Mouse (Mus musculus) cerebellum, adult 11-12 months (tissue): Measurements from ENCODE around the gene Mob3b.

Experiments
- DNase-seq: peaks from one replicate; pipeline ENCODE4 v3.0.0; 2022

Mob3b gene

DNA sequence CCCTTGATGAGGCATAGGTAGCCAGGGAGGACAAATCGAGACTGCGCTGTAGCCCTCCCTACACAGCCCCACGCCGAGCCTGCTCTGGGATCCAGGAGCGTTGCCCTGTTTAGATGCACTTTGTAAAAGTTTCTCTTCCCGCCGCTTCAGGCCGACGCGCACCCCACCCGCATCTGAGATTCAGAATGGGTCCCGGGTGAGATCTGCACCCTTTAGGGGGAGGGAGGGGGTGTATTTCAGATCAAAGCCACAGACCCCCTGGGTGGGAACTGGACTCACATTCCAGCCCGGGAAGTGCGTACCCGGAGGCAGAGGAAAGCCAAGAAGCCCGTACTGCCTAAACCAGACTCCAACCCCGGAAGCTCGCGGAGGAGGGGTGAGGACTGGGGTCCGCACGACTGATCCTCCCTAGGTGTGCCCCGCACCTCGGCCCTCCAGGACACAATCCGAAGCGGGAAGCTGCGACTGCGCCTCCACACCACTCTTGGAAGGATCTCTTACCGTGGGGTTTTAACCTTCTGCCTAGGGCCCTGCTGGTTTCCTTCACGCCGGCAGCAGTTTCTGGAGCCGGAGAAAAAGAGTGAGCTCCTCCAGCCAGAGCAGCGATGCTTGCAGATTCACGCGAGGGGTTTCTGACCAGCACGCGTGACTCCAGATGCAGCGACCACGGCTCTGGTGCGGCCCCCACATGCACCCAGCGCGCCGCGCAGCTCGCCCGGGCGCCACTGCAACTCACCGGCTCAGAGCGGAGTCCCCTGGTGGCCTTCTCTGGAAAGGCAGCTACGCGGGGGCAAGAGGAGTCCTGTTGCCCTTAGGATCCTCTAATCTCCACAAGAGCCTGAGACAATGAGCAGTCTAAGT is at the start of gene Mob3b:
TSS of gene Mob3b (minus strand) at position 734 of the 861 bp plus-strand sequence.
- peak; percentile 32 for DNase-seq

DNA sequence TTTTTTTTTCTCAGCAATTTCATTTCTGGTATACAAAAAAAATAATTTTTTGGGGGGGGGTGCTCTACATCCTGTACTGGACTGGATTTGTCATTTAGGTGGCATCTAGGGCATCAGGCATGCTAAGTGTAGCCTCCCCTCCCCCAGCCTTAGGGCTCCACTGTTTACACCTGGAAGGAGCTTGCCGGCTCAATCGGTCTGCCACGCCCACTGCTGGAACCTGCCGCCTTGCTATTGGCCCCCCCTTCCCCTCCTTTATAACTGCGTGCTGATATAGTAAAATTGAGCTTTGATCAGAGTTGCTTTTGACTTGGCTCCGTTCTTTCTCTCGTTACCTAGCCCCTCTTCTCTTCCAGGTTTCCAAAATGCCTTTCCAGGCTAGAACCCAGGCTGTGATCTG is 47.4 kb upstream of the Mob3b start:
- DNase-seq: no peak

DNA sequence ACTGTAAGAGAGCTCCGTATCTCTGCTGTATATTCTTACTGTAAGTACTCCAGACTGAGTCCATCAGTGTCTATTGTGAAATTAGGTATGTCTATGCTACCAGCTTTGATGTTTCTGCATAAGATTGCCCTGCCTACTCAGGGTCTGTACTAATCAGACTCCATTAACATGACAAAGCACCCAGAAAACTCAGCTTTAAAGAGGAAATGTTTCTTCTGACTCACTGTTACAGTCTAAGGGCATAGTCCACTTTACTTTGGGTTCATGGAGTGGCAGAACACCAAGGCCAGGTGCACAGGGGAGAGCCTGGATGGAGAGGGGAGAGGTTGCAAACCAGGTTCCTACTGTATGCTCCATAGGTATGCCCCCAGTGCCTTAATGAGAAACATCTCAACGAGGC is 46.4 kb upstream of the Mob3b start:
- DNase-seq: no peak

DNA sequence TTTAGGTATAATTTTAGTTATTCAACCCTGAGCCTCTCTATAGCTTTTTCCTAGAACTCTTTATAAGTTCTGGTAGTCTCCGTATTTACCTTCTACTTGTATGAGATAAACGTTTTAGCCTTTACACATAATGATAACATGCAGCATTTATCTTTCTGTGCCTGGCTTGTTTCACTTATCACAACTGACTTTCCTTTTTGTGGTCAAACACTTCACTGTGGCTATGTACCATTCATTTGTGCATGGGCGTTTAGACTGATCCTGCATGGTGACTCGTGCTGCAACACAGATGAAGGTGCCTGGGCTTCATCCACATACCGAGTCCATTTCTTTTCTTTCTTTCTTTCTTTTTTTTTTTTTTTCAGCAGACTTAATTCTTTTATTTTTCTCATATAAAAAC is 44.4 kb upstream of the Mob3b start:
- DNase-seq: no peak

DNA sequence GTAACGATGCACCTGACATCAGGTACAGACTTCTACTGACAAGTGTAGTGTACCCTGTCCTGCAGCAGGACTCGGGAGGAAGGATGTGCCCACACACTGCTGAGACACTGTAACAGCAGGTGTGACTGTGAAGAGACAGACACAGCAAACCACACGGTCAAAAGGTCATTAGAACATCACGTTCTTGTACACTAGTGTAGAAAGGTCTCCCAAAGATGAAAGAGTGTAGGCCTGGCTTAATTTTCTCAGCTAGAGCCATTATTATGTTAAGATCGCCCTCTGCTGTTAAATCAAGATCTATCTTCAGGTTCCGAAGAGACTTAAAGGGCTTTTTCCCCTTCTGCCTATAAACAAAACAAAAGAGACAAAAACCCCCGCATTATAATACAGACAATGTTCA is 35.4 kb upstream of the Mob3b start:
- DNase-seq: no peak

- DNase-seq: no peak
Observed at GRCm38 (mm10) chr4:35189794-35190193, 32.5 kb upstream of the Mob3b start.

- no peak for DNase-seq
Observed at GRCm38 (mm10) chr4:35187617-35188326, 30.5 kb upstream of the Mob3b start.

- DNase-seq: no peak
Observed at GRCm38 (mm10) chr4:35177926-35178645, 20.8 kb upstream of the Mob3b start.

DNA sequence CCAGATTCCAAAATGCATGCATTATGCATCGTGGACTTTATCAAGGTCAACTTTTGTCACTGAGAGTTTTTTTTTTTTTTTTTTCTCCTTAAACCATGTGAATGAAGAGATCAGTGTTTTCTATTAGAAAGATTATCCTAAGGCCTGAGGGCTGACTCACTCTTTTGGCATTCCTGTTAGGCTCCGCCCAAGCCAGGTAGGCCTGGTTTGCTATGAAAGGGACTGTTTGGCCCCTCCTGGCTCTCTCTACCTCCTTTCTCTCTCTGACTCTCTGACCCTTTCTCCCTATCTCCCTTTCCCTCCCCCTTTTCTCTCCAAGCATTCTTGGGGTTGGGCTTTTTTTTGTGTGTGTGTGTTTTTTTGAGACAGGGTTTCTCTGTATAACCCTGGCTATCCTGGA is 18.3 kb upstream of the Mob3b start:
- DNase-seq: no peak

DNA sequence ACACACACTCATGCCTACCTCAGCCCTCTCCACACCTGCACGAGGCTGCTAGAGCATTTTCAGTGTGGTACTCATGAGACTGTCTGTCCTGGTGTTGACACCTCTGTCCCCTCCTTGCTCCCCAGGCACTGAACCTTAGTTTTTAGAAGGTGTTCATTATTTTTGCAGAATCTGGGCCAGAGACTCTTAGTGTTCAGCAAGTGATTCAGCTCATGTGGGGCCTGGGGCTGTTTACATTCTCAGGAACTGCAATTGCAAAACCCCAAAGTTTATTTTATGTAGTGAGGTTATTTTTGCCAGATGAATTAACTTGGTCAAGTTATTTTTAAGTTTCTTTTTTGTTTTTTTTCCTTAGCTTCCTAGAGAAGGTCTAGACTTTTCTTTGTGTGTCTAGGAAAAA is 16.3 kb upstream of the Mob3b start:
- no peak for DNase-seq

- no peak for DNase-seq
Observed at GRCm38 (mm10) chr4:35172471-35172870, 15.2 kb upstream of the Mob3b start.

- no peak for DNase-seq
Observed at GRCm38 (mm10) chr4:35169571-35170125, 12.4 kb upstream of the Mob3b start.

- DNase-seq: no peak
Observed at GRCm38 (mm10) chr4:35167855-35168254, 10.6 kb upstream of the Mob3b start.

GRCm38 (mm10) chr4:35165947-35166346 is 8.7 kb upstream of the Mob3b start:
- no peak for DNase-seq

DNA sequence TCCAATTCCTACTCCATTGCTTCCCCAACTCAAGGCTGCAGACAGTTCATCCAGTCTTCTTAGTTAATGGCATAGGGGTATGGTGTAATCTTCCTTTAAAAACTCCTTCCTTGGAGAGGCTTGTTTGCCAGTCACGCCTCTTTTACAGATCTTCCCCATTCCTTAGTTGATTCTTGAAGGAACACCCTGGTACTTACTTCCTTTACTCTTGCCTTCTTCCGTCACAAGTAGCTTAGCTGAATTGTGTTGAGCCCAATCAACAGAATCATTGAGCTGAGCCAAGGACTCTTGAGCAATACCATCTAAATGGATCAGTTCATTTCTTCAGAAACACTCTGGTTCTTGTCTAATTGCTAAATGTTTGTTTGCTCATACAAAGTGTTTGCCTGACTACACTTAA is 8.0 kb upstream of the Mob3b start:
- DNase-seq: no peak

DNA sequence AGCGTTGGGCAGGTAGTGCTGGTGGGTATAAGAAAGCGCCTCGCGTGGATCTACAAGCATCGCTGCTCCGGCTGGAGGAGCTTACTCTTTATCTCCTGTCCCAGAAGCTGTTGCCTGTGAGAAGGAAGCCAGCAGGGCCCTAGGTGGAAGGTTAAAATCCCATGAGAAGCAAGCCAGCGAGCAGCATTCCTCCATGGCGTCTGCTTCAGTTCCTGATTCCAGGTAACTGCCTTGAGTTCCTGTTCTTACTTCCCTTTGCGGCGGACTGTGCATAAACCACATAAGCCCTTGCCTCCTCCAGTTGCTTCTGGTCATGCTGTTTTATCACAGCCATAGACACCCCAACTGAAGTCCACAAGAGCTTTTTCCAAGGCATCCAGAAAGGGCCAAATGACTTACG is 531 bp upstream of the Mob3b start:
- no peak for DNase-seq

GRCm38 (mm10) chr4:35156149-35156611 is 1.1 kb downstream of the Mob3b start:
- DNase-seq: peak; percentile 9

DNA sequence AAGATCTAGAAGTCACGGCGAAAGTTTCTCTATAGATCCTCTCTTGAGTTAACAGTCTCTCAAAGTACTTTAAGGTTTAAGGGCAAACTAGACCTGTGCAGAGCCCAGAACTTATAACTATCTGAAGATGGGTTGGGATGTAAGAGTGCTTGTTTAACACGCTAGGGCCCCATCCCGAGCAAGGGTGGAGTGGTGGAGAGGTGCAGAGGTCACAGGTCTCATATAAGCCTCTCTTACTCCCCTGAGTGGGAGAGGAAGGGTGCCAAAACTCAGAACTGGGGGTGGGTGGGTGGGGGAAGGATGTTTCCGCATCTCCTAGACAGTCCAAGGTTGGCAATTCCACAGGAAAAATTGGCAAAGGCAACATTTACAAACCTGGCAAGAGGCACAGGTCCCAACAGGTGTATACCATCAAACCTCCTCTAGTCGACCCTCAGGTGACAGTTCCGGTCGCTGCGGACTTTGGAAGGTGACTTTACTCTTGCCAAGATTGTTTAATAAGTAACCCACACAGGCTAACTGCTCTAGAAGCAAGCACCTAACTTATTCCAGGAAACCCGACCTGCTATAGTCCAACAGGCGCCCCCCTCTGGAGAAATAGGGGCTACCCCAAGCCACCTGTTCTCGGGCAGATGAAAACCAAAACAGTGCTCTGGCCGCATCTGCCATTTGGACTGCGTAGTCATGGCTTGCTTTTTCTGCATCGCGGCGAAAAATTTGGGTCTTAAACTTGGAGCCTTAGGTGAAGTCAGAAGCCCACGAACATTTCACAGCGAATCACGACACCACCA is 2.0 kb downstream of the Mob3b start:
- DNase-seq: no peak

DNA sequence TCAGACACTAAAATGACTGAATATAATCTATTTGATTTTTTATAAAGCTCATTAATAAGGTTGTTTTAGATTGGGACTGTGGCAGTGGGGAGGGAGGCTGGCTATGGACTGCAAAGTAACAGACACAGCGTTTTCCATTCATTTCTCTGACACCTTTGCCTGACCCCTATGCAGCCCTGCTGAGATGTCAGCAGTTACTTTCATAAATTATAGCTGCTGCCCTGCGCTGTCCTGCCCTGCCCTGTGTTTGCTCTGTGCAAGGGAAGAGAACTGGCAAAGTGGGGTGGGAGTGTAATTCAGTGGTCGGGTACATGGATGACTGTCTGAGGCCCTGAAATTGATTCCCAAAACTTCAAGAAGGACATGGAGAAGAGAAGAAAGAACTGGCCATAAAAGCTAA is 3.2 kb downstream of the Mob3b start:
- DNase-seq: no peak

DNA sequence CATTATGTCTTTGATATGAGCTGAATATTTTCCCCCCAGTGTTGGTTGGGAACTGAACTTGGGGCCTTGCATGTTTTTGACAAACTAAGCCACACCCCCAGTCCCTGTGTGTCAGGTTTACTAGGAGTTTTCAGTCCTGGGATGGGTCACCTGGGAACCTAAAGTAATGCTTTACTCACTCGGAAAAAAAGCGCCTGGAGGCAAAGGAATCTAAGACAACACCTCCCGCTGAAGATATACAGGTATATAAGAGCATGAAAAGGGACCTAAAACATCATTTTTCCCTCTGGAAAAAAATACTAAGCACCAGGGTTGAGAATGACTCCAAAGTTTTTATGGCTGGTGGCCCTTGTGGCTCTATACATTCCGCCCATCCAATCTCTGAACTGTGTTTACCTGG is 5.5 kb downstream of the Mob3b start, which contains the start of gene Ifnk:
TSS of gene Ifnk (plus strand) at position 301 of the 400 bp plus-strand sequence.
- no peak for DNase-seq

GRCm38 (mm10) chr4:35150706-35151105 is 6.6 kb downstream of the Mob3b start:
- no peak for DNase-seq

- no peak for DNase-seq
Observed at GRCm38 (mm10) chr4:35148326-35148725, 9.0 kb downstream of the Mob3b start.
